Mouse (Mus musculus): Measurements from ENCODE around the gene Echs1. TPM values are rescaled to one million over a fixed set of nuclear protein-coding genes. Genes with fewer than 3 reads are reported as not detected.
A peak's percentile ranks its signal among the peaks of the same experiment; 100 is the strongest.
"Not testable (repeated sequence)": the region's sequence is repeated elsewhere in the genome, so short reads cannot be mapped to it uniquely, and the experiment has no call there.

The Echs1 gene
- polyA plus RNA-seq (2017; shearing (Covaris generic)), result 10 to 100 TPM; 73.1 to 79.4 TPM

DNA sequence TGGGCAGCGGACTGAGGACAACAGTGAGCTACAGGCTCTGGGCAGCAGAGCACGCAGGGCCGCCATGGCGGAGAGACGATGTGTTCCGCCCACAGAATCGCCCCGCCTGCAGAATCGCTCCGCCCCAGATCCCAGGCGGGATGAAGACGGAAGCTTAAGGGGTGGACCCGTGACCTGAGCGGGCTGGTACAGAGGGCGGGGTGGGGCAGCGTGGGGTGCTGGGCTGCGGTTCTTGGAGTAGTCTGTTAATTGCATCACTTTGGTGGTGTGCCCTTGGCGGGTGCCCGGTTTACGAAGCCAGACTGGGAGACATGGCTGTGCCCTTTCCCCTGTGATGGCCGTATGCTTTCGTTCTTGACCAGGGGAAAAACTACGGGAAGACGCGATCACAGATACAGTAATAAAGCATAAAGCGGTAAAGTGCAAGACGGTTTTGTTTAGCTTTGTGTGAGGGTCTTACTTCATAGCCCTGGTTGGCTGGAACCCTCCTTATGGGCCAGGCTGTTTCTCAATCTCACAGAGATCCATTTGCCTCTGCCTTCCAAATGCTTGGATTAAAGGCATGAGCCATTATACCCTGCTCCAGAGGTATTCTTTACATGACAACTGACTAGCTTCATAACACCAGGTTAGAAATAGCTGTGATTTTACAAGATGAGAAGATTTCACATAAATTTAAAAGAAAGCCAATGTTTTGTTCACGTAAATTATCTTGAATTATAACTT, at the start of gene Echs1:
Gene Echs1 (minus strand): TSS at position 148 of the 726 bp plus-strand sequence.
- peak; percentile 100 for ATAC-seq

DNA sequence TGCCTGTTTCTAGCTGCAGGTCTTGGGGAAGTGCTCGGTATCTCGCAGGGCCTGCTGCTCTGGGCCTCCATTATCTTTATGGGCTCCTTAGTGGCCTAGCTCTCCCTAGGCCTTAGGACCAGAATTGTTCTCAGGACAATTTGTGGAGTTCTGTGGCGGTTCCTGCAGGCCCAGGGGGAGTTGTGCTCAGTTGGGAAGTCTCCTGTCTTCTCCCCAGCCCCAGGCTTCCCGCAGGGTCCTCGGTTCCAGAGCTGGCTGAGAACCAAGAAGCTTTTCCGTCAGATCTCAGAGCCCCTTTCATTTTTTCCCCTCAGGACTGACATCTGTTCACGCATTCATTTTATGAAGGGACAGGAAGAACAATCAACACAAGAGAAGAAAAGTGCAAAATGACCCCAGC, 48.4 kb upstream of the Echs1 start, which contains the start of gene Olfr522:
Gene Olfr522 (minus strand): TSS at position 101 of the 400 bp plus-strand sequence.
- no peak for ATAC-seq

DNA sequence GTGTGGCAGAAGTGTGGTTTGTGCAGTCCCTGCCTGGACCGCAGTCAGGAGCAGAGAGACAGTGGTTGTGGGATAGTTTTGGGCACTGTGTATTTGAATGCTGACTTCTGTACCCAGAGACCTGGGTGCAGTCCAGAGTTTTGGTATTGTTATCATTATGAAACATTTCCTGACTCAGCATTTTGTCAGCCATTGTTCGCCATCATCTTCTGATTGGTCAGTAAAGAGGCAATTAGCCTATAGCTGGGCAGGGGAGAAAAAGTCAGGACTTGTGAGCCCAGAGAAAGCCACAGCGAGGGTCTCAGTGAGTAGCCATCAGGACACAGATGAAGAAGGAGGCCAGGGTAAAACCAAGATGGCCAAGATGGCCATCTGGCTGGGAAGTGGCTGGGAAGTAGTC, 44.1 kb upstream of the Echs1 start:
- no peak for ATAC-seq

DNA sequence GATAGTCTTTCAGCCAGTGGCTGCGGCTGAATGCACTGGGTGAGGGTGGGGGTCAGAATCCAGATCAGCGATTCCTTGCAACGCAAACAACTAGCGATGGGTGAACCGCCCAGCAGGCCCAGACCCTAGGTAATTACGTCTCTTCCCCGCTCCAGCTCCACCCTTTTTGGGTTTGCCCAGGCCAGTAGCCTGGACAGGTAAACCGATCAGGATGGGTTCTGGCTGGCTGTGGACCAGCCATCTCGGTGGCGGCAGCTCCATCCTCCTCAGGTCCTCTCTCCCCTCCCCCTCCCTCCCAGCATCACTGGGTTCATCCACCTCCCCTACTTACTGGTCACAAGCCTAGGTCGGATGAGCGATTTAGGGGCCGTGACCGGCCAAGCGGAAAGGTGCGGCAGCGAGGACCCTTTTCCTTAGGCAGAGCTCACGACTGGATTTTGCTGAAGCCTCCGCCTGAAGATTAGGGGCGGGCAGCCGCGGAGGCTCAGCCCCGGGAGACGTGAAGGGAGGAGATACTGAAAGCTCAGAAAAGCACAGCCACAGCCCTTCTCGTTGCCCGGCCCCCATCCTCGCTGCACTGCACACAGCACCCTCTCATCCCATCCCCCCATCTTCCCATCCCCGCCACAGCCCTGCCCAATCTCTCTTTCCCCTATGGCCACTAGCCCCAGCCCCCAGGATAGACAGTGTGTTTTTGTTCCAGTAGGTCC, 38.1 kb upstream of the Echs1 start, which contains the start of gene Sprn:
Gene Sprn (minus strand): TSS at position 660 of the 710 bp plus-strand sequence.
- no peak for ATAC-seq

DNA sequence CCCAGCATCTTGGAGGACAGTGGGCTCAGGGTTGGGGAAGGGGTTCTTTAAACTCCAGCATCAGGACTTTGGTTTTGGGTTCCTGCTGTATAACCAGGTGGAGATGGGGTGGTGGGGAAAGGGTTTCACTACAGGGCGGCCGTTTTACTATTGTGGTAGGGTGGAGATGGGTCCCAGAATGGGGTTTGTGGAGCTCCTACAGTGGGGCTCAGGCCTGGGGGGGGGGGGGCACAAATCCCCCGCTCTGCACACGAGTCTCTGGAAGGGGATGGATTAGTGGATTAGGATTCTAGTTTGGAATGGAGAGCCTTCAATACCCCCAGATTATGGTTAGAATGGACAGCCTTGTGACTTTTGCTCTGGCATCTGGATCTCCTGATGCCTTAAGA, 37.5 kb upstream of the Echs1 start:
- ATAC-seq, result no peak

DNA sequence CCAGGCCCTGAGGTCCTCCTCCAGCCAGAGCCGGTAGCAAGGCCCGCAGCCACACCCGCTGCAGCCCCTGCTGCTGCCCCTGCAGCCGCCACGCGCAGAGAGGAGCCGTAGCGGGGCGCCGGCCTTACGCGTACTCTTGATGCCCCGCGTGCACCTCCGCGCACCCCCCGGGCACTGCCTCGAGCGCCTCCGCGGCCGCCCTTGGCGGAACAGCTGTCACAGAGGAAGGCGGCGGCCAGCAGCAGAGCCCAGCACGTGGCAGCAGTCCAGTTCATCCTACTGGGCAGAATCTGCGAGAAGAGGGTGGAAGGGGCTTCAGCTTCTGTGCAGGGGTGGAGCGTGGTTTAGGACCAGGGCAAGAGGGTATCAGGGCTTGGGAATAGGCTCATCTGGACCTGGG, 37.1 kb upstream of the Echs1 start:
- ATAC-seq, result no peak

DNA sequence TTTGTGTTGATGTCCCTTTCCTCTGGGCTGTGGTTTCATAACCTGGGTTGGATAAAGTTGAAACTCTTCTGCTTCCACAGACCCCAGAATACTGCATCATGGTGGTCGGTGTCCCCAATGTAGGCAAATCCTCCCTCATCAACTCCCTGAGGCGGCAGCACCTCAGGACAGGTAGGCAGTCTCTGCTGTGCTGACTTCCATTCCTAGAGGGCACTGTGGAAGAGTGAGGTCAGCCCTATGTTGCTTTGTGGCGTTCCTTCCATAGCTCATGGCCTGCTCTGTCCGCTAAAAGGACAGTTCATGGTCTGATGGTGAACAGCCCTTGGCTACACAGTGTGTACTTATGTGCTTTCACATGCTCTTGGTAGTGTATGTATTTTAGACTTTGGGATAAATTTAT, 28.3 kb upstream of the Echs1 start:
- ATAC-seq, result no peak

DNA sequence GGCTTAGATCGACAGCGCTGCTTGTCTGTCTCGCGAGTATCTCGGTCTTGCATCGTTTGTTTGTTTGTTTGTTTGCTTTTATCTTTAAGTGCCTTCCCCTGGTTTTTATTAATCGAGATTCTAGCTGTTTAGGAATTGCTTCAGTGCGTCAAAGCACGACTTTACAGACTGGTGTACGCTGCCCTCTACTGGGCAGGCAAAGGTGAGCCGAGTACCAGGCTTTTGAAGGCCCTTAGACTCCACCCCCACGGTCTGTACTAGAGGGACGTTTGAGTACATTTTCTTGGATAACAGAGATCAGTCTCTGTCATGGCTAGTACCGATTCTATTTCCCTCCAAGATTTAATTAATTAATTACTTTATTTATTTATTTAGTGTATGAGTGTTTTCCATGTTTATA, 25.1 kb upstream of the Echs1 start:
- peak; percentile 49 for ATAC-seq

DNA sequence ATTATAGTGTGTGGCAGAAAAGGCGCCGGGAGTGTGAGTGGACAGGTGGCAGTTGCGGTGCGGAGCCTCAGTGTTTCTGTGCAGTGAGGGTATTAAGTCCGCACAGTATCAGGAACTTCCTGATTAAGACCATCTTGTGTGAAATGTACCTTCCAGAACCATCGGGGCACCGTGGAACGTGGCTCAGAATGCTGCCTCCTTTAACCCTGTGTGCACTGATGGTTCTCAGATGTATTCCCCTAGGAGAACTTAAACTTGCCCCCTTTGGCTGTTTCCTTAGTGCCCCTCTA, 21.7 kb upstream of the Echs1 start:
- ATAC-seq, result no peak

DNA sequence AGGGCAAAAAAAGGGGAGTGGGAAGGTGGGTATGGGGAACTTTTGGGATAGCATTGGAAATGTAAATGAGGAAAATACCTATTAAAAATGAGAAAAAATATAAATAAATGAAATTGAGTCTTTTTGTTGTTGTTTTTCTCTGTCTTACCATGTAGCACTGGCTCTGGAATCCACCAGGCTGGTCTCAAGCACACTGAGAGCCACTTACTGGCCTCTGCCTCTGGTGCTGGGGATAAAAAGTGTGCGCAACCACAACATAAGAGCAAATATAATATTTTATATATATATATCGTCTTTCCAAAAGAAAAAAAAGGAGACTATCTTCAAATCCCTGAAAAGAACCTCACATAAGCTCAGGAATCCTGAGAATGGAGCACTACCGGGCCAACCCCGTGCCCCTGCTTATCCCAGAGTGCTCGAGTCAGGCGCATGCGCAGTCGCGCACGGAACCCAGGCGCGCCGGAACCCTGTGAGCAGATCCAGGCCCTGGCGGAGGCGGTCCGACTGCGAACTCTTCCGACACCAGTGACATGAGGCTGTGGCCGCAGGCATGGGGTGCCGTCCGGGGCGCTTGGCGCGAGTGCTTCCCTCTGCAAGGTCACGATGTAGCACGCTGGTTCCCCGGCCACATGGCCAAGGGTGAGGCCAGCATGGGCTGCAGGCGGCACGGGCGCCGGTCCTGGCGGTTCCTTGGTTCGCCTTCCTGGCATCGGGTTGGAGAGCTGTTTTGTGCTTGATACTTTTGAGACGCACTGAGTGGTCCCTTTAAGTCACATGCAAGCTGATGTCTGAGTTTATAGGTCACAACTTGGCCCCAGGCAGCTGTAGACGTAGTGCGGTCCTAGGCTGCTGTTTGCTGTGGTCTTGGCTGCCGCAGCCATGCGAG, 21.1 kb upstream of the Echs1 start, which contains the start of gene Mtg1:
Gene Mtg1 (plus strand): TSS at position 430 of the 886 bp plus-strand sequence.
- ATAC-seq, result peak; percentile 91

DNA sequence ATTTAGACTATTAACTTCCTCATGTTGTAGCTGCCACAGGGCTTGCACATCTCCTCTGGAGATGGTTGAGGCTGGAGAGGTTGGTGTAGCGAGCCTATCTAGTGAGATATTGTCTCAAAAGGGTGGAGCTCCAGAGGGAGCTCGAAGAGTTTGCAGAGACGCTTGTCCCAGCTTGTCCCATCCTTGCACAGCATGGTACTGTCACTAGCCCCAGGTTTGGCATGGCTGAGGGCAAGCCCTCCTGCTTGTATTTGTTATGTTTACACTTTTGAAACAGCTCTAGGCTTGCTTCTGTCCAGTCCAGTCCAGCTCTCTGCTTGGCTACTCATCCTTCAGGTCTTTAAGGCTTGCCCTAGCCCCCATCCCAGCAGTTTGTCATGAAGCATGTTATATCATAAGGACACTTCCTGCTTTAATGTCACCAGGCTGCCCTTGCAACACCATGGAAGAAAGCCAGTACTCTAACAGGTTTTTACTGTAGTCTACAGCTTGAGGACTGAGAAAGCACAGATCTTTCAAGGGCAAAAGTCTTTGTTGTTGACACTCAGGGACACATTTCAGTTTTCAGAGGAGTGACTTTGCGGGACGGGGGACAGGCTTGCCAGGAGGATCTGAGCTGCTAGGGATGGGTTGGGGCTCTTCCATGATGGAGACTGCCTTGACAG, 19.0 kb upstream of the Echs1 start:
- ATAC-seq, result no peak

DNA sequence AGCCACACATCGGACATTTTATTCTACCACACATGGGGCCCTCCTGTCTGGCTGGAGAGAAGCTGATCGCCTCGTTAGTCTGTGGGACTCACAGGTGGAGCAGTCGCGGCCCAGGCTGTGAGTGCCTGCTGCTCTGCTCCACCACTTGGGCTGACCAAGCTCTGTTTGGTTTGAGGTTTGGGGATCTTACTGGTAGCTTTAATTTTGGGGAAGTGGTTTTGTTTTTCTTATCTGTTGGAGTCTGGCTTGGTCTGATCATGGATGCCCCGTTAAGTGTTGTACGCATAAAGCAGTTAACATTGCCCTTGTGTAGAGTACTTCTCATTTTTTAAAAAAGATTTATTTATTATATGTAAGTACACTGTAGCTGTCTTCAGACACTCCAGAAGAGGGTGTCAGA, 17.8 kb upstream of the Echs1 start:
- not testable (repeated sequence) for ATAC-seq

DNA sequence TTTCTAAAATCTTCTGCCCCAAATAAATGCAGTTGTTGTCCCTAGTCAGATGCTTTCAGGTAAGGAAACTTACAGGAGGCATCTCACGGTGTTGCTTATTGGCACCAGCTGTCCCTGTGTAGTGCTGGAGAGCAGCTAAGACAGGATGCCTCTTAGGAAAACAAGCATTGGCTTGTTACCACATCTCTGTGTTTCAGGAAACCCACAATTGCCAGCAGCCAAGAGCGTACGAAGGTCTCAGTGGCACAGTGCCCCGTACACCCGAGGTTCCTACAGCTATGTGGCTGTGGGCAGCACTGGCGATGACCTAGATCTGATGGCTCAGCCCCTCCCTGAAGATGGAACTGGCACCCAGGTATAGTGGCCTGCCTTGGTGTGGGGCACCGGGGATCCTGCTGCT, 15.9 kb upstream of the Echs1 start:
- not testable (repeated sequence) for ATAC-seq

DNA sequence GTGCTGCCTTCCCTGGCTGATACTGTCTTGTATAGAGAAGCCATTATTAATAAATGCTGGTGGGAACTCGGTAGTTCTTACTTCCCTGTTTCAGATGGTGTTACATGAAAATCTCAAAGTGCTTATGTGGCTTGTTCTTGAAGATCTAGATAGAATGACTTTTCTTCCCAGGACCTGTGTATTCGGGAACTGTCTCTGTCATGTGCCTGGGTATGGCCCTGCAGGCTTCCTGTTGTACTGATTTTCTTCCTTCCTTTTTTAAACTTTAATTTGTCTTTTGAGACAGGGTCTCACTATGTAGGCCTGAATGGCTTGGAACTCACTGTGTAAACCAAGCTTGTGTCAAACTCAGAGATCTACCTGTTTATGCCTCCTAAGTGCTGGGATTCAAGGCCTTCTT, 11.6 kb upstream of the Echs1 start:
- no peak for ATAC-seq

DNA sequence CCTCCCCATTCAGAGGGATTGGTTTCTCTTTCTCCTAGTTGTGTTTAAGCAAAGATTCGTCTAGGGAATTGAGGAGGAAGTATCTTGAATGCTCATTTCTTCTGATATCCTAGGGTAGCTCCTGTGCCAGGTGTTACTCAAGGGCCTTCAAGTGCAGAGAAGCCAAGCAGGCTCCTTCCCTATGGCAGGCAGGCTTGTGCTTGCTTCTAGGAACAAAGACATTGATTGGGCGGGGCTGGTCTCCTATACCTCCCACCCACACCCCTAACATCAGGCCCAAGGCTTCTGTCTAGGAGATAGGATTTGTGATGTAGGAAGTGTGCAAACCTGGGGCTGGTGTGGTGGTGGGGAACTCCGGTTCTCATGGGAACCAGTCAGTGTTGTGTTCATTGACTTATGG, 10.7 kb upstream of the Echs1 start:
- ATAC-seq, result no peak

DNA sequence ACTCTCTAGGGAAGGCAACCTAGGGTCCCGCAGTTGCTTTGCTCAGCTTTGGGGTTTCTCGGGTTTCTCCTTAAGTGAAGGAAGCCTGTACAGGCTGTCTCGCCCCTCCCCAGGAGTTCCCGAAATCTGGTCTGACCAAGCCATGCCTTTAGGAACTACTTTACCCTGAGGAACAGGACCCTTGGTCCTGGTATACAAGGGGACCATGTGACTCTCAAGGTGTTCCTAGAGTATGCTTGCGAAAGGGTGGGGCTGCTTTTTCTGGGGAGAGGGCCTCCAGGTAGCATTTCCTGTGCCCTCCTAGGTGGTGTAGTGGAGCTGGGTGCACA, 9.7 kb upstream of the Echs1 start:
- ATAC-seq, result no peak

DNA sequence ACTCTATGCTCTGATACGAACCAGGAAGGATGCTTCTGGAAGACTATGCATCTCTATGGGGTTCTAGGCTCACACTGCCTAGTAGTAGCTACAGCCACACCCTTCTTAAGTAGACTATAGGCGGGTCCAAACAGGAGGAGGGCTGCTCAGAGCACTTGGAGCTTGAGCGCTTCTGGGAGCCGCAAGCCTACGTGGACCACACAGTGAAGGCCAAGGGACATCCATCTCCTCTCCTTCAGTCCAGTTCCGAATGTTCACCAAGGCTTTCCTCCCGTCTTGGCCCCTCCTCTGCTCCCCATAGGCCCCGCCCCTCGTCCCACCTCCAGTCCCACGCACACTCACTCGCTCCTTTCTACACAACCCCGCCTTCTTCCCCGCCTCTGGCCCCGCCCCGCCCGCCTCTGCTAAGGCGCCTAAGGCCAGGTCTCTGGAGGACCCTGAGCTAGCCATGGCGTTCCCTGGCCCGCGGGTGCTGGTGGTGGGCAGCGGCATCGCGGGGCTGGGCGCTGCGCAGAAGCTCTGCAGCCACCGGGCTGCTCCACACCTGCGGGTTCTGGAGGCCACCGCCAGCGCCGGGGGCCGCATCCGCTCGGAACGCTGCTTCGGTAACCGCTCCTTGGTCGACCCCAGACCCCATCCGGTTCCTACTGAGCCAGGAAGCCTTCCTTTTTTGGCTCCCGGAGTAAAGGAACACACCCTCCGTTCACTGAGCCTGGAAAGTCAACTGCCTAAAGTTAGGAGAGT, 9.2 kb upstream of the Echs1 start:
- peak; percentile 91 for ATAC-seq

DNA sequence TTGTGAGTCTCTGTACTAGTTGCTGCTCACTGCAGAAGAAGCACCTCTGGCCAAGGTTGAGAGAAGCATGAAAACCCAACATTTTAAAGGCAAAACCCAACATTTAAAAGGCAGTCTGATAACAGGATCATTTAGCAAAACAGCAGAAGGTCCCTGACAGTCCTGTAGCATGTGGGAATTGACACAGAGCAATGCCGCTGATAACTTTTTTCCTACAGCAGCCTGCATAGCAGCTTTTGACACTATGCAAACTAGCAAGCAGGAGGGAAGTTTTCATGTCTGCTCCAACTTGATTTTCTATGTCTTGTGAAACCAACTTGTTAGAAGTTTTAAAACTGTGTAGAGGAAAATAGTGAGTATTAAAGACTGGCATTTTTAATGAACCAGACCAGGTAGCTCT, 8.1 kb upstream of the Echs1 start:
- ATAC-seq, result no peak

DNA sequence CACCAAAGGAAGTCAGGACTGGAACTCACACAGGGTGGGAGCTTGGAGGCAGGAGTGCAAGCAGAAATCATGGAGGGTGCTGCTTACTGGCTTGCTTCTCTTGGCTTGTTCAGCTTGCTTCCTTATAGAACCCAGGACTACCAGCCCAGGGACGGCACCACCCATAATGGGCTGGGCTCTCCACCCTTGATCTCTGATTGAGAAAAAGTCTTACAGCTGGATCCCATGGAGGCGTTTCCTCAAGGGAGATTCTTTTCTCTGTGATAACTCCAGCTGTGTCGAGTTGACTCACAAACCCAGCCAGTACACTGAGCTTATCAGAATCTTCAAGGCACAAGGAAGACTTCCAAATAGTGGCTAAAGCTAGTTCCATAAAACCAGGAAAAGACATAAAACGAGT, 6.5 kb upstream of the Echs1 start:
- no peak for ATAC-seq

DNA sequence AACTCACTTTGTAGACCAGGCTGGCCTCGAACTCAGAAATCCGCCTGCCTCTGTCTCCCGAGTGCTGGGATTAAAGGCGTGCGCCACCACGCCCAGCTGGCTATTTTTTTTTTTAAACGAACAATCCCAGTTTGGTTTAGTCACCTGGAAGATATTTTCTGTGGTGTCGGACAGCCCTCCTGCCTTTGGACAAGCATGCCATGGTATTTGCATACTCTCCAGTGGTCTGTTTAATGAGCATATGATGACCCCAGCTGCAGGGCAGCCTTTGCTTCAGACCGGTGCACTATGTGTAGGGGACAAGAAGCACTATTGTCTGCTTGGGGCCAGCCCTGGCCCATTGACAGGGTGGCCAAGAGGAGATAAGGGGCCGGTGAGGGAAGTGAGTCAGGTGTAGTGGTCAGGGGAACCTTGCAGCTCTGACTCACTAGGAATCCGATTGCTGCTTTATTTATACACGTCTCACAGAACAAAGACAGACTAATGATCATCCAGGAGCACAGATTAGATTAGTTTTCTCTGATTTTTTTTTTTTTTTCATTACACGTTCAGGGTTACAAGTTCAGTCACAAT, 5.1 kb upstream of the Echs1 start:
- ATAC-seq, result no peak

DNA sequence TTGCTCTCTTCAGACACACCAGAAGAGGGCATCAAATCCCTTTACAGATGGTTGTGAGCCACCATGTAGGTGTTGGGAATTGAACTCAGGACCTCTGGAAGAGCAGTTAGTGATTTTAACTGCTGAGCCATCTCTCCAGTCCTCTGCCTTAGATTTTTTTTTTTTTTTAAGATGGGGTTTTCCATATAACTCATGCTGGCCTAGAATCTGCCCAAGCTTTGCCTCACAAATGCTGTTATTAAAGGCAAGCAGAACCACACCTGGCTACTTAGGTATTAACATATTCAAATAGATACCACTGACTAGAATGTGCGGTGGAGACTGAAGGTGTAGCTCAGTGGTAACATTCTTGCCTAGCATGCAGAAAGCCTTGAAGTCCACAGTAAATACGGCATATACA, 4.2 kb upstream of the Echs1 start:
- ATAC-seq, result no peak
